In the genomic region with DNA sequence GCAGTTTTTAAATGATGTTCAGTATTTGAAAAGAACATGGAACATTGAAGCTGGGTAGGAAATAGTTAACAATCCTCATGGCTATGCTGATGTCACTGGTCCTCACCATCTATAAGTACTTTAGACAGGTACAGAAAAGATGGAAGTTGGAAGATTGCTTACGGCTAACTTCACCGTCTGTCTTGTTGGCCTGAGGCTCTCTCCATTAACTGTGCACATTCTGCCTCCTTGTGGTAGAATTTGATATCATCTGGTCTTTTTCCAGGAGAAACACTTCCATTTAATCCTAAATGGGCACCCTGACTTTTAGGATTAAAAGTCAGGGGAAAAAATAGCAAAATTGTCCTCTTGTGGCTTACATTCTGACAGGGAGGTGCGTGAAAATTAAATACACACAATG, we compare ENCODE assay signal across 10 mouse cellular contexts.
DNase-seq lines count a peak whose midpoint lies in the region; ATAC-seq and TF ChIP-seq lines count a peak whose summit lies in the region.
"Had no signal": no experiment of that assay in that cellular context is flagged by ENCODE, and none has a peak within 500 bp of the region (broad histone marks: within the 10 kb centered on the region; RNA-seq: fewer than 3 reads in every experiment).

No protein-coding gene starts in this region.

- peak; percentile 68; the same call in 1 of the 2 replicates for ATAC-seq in hindbrain, embryonic 12.5 days (ENCODE audit: low FRiP score)
- peak; percentile 60; the same call in 1 of the 2 replicates for ATAC-seq in midbrain, embryonic 12.5 days (ENCODE audit: low FRiP score, low read depth)
- ATAC-seq in erythroid progenitor cell, adult 5-6 weeks (replicated peaks; ENCODE audit: low FRiP score, poor library complexity, severe bottlenecking): no peak

- intact Hi-C loops in left cerebral cortex, adult 2 months (cut with DNase I): loop anchor here (1.0 to 10.0 kb wide), 5 partner anchors 76 to 1244 kb away; a partner anchor contains a TSS
- intact Hi-C loops in left cerebral cortex, postnatal 4 days (cut with DNase I): loop anchor here (5.0 to 10.0 kb wide), 3 partner anchors 156 to 1254 kb away; no protein-coding TSS in a partner anchor

- no peaks in the 10 kb centered on the region for H3K9me3 ChIP-seq in hindbrain, embryonic 12.5 days (replicated peaks)
- H3K9me3 ChIP-seq in midbrain, embryonic 12.5 days: no peaks in the 10 kb centered on the region
- H3K9me3 ChIP-seq: limb, embryonic 15.5 days had no signal

- H3K36me3 ChIP-seq in hindbrain, embryonic 12.5 days: no peaks in the 10 kb centered on the region
- H3K36me3 ChIP-seq in midbrain, embryonic 12.5 days: no peaks in the 10 kb centered on the region
- H3K36me3 ChIP-seq: limb, embryonic 15.5 days had no signal

- H3K4me1 ChIP-seq in hindbrain, embryonic 12.5 days: no peaks in the 10 kb centered on the region
- H3K4me1 ChIP-seq in midbrain, embryonic 12.5 days: no peaks in the 10 kb centered on the region
- H3K4me1 ChIP-seq: limb, embryonic 15.5 days had no signal

- 9% methylated on average over 3 of the region's 3 CpGs for WGBS in hindbrain, embryonic 12.5 days
- WGBS in midbrain, embryonic 12.5 days: 12% methylated on average over 3 of the region's 3 CpGs

- TF ChIP-seq CTCF in left cerebral cortex, adult 2 months (IDR thresholded peaks at IDR 0.05): peak; percentile 78

- H3K4me2 ChIP-seq in hindbrain, embryonic 12.5 days (replicated peaks): no peak overlapping the region
- H3K4me2 ChIP-seq in midbrain, embryonic 12.5 days (replicated peaks): no peak overlapping the region
- H3K4me2 ChIP-seq: limb, embryonic 15.5 days had no signal

- no peak overlapping the region for H3K27ac ChIP-seq in left cerebral cortex, adult 2 months
- no peak overlapping the region for H3K27ac ChIP-seq in hindbrain, embryonic 12.5 days
- H3K27ac ChIP-seq in midbrain, embryonic 12.5 days (replicated peaks): no peak overlapping the region
- H3K27ac ChIP-seq: limb, embryonic 15.5 days had no signal

- H3K9ac ChIP-seq in hindbrain, embryonic 12.5 days: no peak overlapping the region
- H3K9ac ChIP-seq in midbrain, embryonic 12.5 days (replicated peaks): no peak overlapping the region
- H3K9ac ChIP-seq: limb, embryonic 15.5 days had no signal

- 0 out of 2 replicates have a peak, but pooled peaks cover 3% of the 10 kb centered on the region for H3K27me3 ChIP-seq in hindbrain, embryonic 12.5 days
- H3K27me3 ChIP-seq in midbrain, embryonic 12.5 days: no peaks in the 10 kb centered on the region
- H3K27me3 ChIP-seq: limb, embryonic 15.5 days had no signal

- DNase-seq in adrenal gland, postnatal 10 days: peak; percentile 46
- DNase-seq in adrenal gland, adult 8-10 months: no peak
- no peak for DNase-seq in left cerebral cortex, adult 2 months (ENCODE audit: extremely low spot score in 1 of 2, low spot score in 2 of 2)
- DNase-seq in left cerebral cortex, postnatal 4 days: no peak
- peak; percentile 10 for DNase-seq in T-cell, adult 2 months (ENCODE audit: low spot score)

- no peak overlapping the region for H3K4me3 ChIP-seq in left cerebral cortex, adult 2 months
- H3K4me3 ChIP-seq in hindbrain, embryonic 12.5 days: no peak overlapping the region
- no peak overlapping the region for H3K4me3 ChIP-seq in midbrain, embryonic 12.5 days
- H3K4me3 ChIP-seq: erythroblast, embryonic 14.5 days; limb, embryonic 15.5 days had no signal

Comparison
In these comparisons a context has a peak if more than half of its experiments do, and no peak if none do; other contexts are left out.
1. DNase-seq: peak in adrenal gland, postnatal 10 days (single experiment) and T-cell, adult 2 months (single experiment); none in adrenal gland, adult 8-10 months (single experiment), left cerebral cortex, adult 2 months (0 of 2) and left cerebral cortex, postnatal 4 days (single experiment).